Mouse (Mus musculus): ENCODE data around the gene Card14. TPM values are rescaled to one million over a fixed set of nuclear protein-coding genes. Genes with fewer than 3 reads are reported as not detected.

The Card14 gene
- total RNA-seq, 2 experiments from 2014 or later = not detected

- peak; percentile 33 for ATAC-seq (replicated peaks; ENCODE audit: poor library complexity)
Observed at GRCm38 (mm10) chr11:119392800-119393482, 85.4 kb downstream of the Card14 start, which contains the start of gene Rnf213. Gene Rnf213 (plus strand): TSS chr11:119393100.

GRCm38 (mm10) chr11:119393483-119393804, 85.9 kb downstream of the Card14 start:
- no peak for ATAC-seq (replicated peaks; ENCODE audit: poor library complexity)

GRCm38 (mm10) chr11:119394210-119394609, 86.6 kb downstream of the Card14 start:
- no peak for ATAC-seq (replicated peaks; ENCODE audit: poor library complexity)

Other genes with a start within 250 kb of the Card14 start
- 19.9 and 21.5 TPM in 2 replicates for gene Cbx4, start 221.5 kb upstream of the Card14 start, total RNA-seq (2015)
- gene Cbx4, start 221.5 kb upstream of the Card14 start, total RNA-seq (2017) = 24.8 and 25.4 TPM in 2 replicates
- 1.9 and 2.1 TPM in 2 replicates for gene Tbc1d16, start 79.3 kb upstream of the Card14 start, total RNA-seq (2015)
- 2.1 and 3.0 TPM in 2 replicates for gene Tbc1d16, start 79.3 kb upstream of the Card14 start, total RNA-seq (2017)
- gene Ccdc40, start 79.2 kb upstream of the Card14 start, total RNA-seq (2015) = 4.4 and 4.9 TPM in 2 replicates
- 11.2 and 14.3 TPM in 2 replicates for gene Ccdc40, start 79.2 kb upstream of the Card14 start, total RNA-seq (2017)
- 29.4 and 29.5 TPM in 2 replicates for gene Gaa, start 39.9 kb upstream of the Card14 start, total RNA-seq (2015)
- gene Gaa, start 39.9 kb upstream of the Card14 start, total RNA-seq (2017) = 25.2 and 26.9 TPM in 2 replicates
- 320 and 348 TPM in 2 replicates for gene Eif4a3, start 7.7 kb upstream of the Card14 start, total RNA-seq (2015)
- 218 and 242 TPM in 2 replicates for gene Eif4a3, start 7.7 kb upstream of the Card14 start, total RNA-seq (2017)
- gene Sgsh, start 47.8 kb downstream of the Card14 start, total RNA-seq (2015) = 2.9 and 5.4 TPM in 2 replicates
- 3.9 and 4.6 TPM in 2 replicates for gene Sgsh, start 47.8 kb downstream of the Card14 start, total RNA-seq (2017)
- 0.17 and 0.72 TPM in 2 replicates for gene Slc26a11, start 47.8 kb downstream of the Card14 start, total RNA-seq (2015)
- 0.34 TPM in 1 of 2 replicates, not detected in the other for gene Slc26a11, start 47.8 kb downstream of the Card14 start, total RNA-seq (2017)
- gene Rnf213, start 85.3 kb downstream of the Card14 start, total RNA-seq (2015) = 62.9 and 69.5 TPM in 2 replicates
- gene Rnf213, start 85.3 kb downstream of the Card14 start, total RNA-seq (2017) = 36.4 and 45.5 TPM in 2 replicates
- gene Endov, start 183.6 kb downstream of the Card14 start, total RNA-seq (2015) = 3.1 and 6.4 TPM in 2 replicates
- gene Endov, start 183.6 kb downstream of the Card14 start, total RNA-seq (2017) = 6.7 and 8.7 TPM in 2 replicates
- not detected in 2 replicates for gene Nptx1, start 240.0 kb downstream of the Card14 start, total RNA-seq (2015)
- not detected in 2 replicates for gene Nptx1, start 240.0 kb downstream of the Card14 start, total RNA-seq (2017)